Mouse (Mus musculus) neural tube, embryonic 12.5 days (tissue): Measurements from ENCODE around the gene Rnf220. TPM values are rescaled to one million over a fixed set of nuclear protein-coding genes. Genes with fewer than 3 reads are reported as not detected.
A peak's percentile ranks its signal among the peaks of the same experiment; 100 is the strongest.
"Not testable (repeated sequence)": the region's sequence is repeated elsewhere in the genome, so short reads cannot be mapped to it uniquely, and the experiment has no call there.

Experiments
- ATAC-seq: fragments of 200-750 bp; cut with Nextera tagmentation; 2 replicates; pipeline ENCODE4 v1.8.0; 2017; ENCODE audit warnings: low read depth, mild to moderate bottlenecking, moderate TSS enrichment, moderate library complexity; ENCODE audit not compliant: low FRiP score
- H3K27ac ChIP-seq: fragments of 300-500 bp; sonication (generic); 2 replicates; pipeline ENCODE4 v1.5.1; 2016
- H3K27me3 ChIP-seq: fragments of 300-500 bp; sonication (generic); replicated peaks from 2 replicates; pipeline ENCODE4 v1.6.1; 2016; ENCODE audit warnings: mild to moderate bottlenecking
- H3K36me3 ChIP-seq: fragments of 300-500 bp; sonication (generic); 2 replicates; pipeline ENCODE4 v1.6.1; 2016; ENCODE audit warnings: mild to moderate bottlenecking
- H3K4me1 ChIP-seq: fragments of 300-500 bp; sonication (generic); 2 replicates; pipeline ENCODE4 v1.6.1; 2016
- H3K4me2 ChIP-seq: fragments of 300-500 bp; sonication (generic); replicated peaks from 2 replicates; pipeline ENCODE4 v1.6.1; 2016; ENCODE audit warnings: mild to moderate bottlenecking
- H3K4me3 ChIP-seq: fragments of 300-500 bp; sonication (generic); 2 replicates; pipeline ENCODE4 v1.5.1; 2016
- H3K9ac ChIP-seq: fragments of 300-500 bp; sonication (generic); 2 replicates; pipeline ENCODE4 v1.6.1; 2016; ENCODE audit warnings: mild to moderate bottlenecking
- H3K9me3 ChIP-seq: fragments of 300-500 bp; sonication (generic); 2 replicates; pipeline ENCODE4 v1.6.1; 2016; ENCODE audit warnings: mild to moderate bottlenecking
- WGBS: fragments of 180-500 bp; shearing (Covaris S2); methylation state at CpG from one replicate; pipeline ENCODE4 v1.1.7; 2016; 5-methylcytosine and 5-hydroxymethylcytosine counted together
- polyA plus RNA-seq: library from polyadenylated mRNA; unstranded; fragments of >200 nt; fragmentation: Nextera tagmentation; extraction: Ambion mirVana; gene quantifications from 2 replicates; pipeline ENCODE4 v1.2.1, GENCODE M21; 2016

Gene Rnf220
- polyA plus RNA-seq, 1 experiment from 2014 or later, result 111 TPM

GRCm38 (mm10) chr4:117262987-117263386, 233.9 kb downstream of the Rnf220 start:
- WGBS, result 70% methylated on average over 8 of the region's 8 CpGs
- no peaks in the 10 kb centered on the region for H3K9me3 ChIP-seq
- no peak overlapping the region for H3K4me2 ChIP-seq
- no peak overlapping the region for H3K9ac ChIP-seq
- peaks cover 7% of the 10 kb centered on the region for H3K27me3 ChIP-seq
- H3K27ac ChIP-seq, result no peak overlapping the region
- no peak overlapping the region for H3K4me3 ChIP-seq
- H3K36me3 ChIP-seq, result no peaks in the 10 kb centered on the region
- ATAC-seq, result no peak
- H3K4me1 ChIP-seq, result peaks cover 4% of the 10 kb centered on the region; the same call in 1 of the 2 replicates

GRCm38 (mm10) chr4:117262101-117262913, 234.5 kb downstream of the Rnf220 start:
- Histone ChIP-seq H3K36me3 (no peaks in the 10 kb centered on the region), H3K9ac (no peak overlapping the region), H3K4me3 (no peak overlapping the region), H3K27me3 (peaks cover 3% of the 10 kb centered on the region; the same call in 1 of the 2 replicates), H3K27ac (no peak overlapping the region), H3K4me2 (no peak overlapping the region), H3K4me1 (peaks cover 4% of the 10 kb centered on the region; the same call in 1 of the 2 replicates), H3K9me3 (no peaks in the 10 kb centered on the region)
- no peak for ATAC-seq
- 47% methylated on average over 13 of the region's 13 CpGs for WGBS

GRCm38 (mm10) chr4:117261222-117261621, 235.6 kb downstream of the Rnf220 start:
- no peak overlapping the region for H3K4me3 ChIP-seq
- H3K4me1 ChIP-seq, result peaks cover 4% of the 10 kb centered on the region; the same call in 1 of the 2 replicates
- no peak for ATAC-seq
- H3K36me3 ChIP-seq, result no peaks in the 10 kb centered on the region
- no peak overlapping the region for H3K4me2 ChIP-seq
- no peak overlapping the region for H3K27ac ChIP-seq
- H3K9ac ChIP-seq, result no peak overlapping the region
- WGBS, result 83% methylated on average over 2 of the region's 2 CpGs
- no peaks in the 10 kb centered on the region for H3K27me3 ChIP-seq
- no peaks in the 10 kb centered on the region for H3K9me3 ChIP-seq

GRCm38 (mm10) chr4:117259909-117260308, 236.9 kb downstream of the Rnf220 start:
- H3K27ac ChIP-seq, H3K4me2 ChIP-seq, H3K36me3 ChIP-seq, ATAC-seq, H3K9me3 ChIP-seq, H3K9ac ChIP-seq, H3K27me3 ChIP-seq, H3K4me1 ChIP-seq, H3K4me3 ChIP-seq: not testable (repeated sequence)
- WGBS, result 75% methylated on average over 6 of the region's 6 CpGs

GRCm38 (mm10) chr4:117254672-117255071, 242.2 kb downstream of the Rnf220 start:
- Histone ChIP-seq H3K27me3 (no peaks in the 10 kb centered on the region; the same call in 1 of the 2 replicates), H3K9ac (no peak overlapping the region), H3K4me2 (no peak overlapping the region), H3K4me1 (peaks cover 12% of the 10 kb centered on the region), H3K4me3 (no peak overlapping the region), H3K27ac (no peak overlapping the region), H3K9me3 (no peaks in the 10 kb centered on the region), H3K36me3 (no peaks in the 10 kb centered on the region)
- no peak for ATAC-seq
- 35% methylated on average over 6 of the region's 6 CpGs for WGBS

GRCm38 (mm10) chr4:117254017-117254627, 242.7 kb downstream of the Rnf220 start:
- no peak for ATAC-seq
- no peak overlapping the region for H3K4me3 ChIP-seq
- H3K9ac ChIP-seq, result no peak overlapping the region
- no peak overlapping the region for H3K27ac ChIP-seq
- H3K27me3 ChIP-seq, result no peaks in the 10 kb centered on the region; the same call in 1 of the 2 replicates
- no peaks in the 10 kb centered on the region for H3K9me3 ChIP-seq
- H3K4me2 ChIP-seq, result no peak overlapping the region
- H3K36me3 ChIP-seq, result no peaks in the 10 kb centered on the region
- WGBS, result 61% methylated on average over 5 of the region's 5 CpGs
- peaks cover 12% of the 10 kb centered on the region for H3K4me1 ChIP-seq

GRCm38 (mm10) chr4:117253218-117254016, 243.4 kb downstream of the Rnf220 start:
- no peaks in the 10 kb centered on the region for H3K36me3 ChIP-seq
- H3K27ac ChIP-seq, result no peak overlapping the region
- no peak overlapping the region for H3K4me2 ChIP-seq
- no peak overlapping the region for H3K9ac ChIP-seq
- no peak for ATAC-seq
- no peaks in the 10 kb centered on the region; the same call in 1 of the 2 replicates for H3K27me3 ChIP-seq
- H3K4me1 ChIP-seq, result peaks cover 12% of the 10 kb centered on the region
- 59% methylated on average over 12 of the region's 12 CpGs for WGBS
- H3K9me3 ChIP-seq, result no peaks in the 10 kb centered on the region
- H3K4me3 ChIP-seq, result no peak overlapping the region

GRCm38 (mm10) chr4:117252755-117253154, 244.1 kb downstream of the Rnf220 start:
- Histone ChIP-seq H3K27ac (no peak overlapping the region), H3K9me3 (no peaks in the 10 kb centered on the region), H3K27me3 (no peaks in the 10 kb centered on the region; the same call in 1 of the 2 replicates), H3K36me3 (no peaks in the 10 kb centered on the region), H3K9ac (no peak overlapping the region), H3K4me3 (no peak overlapping the region), H3K4me1 (peaks cover 12% of the 10 kb centered on the region), H3K4me2 (peak overlapping the region; percentile 64)
- 87% methylated on average over 5 of the region's 5 CpGs for WGBS
- no peak for ATAC-seq

- peak overlapping the region; percentile 66 for H3K9ac ChIP-seq
- peak; percentile 38; the same call in 1 of the 2 replicates for ATAC-seq
- H3K4me2 ChIP-seq, result peak overlapping the region; percentile 64
- no peaks in the 10 kb centered on the region for H3K9me3 ChIP-seq
- peaks cover 12% of the 10 kb centered on the region for H3K4me1 ChIP-seq
- H3K27ac ChIP-seq, result no peak overlapping the region
- H3K27me3 ChIP-seq, result no peaks in the 10 kb centered on the region; the same call in 1 of the 2 replicates
- no peaks in the 10 kb centered on the region for H3K36me3 ChIP-seq
- 29% methylated on average over 5 of the region's 5 CpGs for WGBS
- peak overlapping the region; percentile 66 for H3K4me3 ChIP-seq
Observed at GRCm38 (mm10) chr4:117252351-117252750, 244.5 kb downstream of the Rnf220 start.

GRCm38 (mm10) chr4:117251801-117252316, 245.0 kb downstream of the Rnf220 start, which contains the start of the genes Tmem53 and Armh1:
Gene Tmem53 (plus strand): TSS chr4:117251951.
Gene Armh1 (minus strand): TSS chr4:117252125.
- H3K4me1 ChIP-seq, result peaks cover 12% of the 10 kb centered on the region
- no peaks in the 10 kb centered on the region for H3K9me3 ChIP-seq
- H3K4me2 ChIP-seq, result peak within 1 kb of the TSS; percentile 64
- no peaks in the 10 kb centered on the region; the same call in 1 of the 2 replicates for H3K27me3 ChIP-seq
- peak; percentile 98 for ATAC-seq
- peak within 1 kb of the TSS; percentile 66 for H3K9ac ChIP-seq
- H3K27ac ChIP-seq, result no peak within 1 kb of the TSS
- H3K4me3 ChIP-seq, result peak within 1 kb of the TSS; percentile 66
- no peaks in the 10 kb centered on the region for H3K36me3 ChIP-seq
- WGBS, result under 1% methylated on average over 42 of the region's 43 CpGs

GRCm38 (mm10) chr4:117250982-117251381, 245.9 kb downstream of the Rnf220 start:
- peak overlapping the region; percentile 64 for H3K4me2 ChIP-seq
- 69% methylated on average over 1 of the region's 1 CpGs for WGBS
- H3K9me3 ChIP-seq, result no peaks in the 10 kb centered on the region
- H3K36me3 ChIP-seq, result no peaks in the 10 kb centered on the region
- H3K27me3 ChIP-seq, result no peaks in the 10 kb centered on the region; the same call in 1 of the 2 replicates
- H3K27ac ChIP-seq, result no peak overlapping the region
- ATAC-seq, result no peak
- peaks cover 12% of the 10 kb centered on the region for H3K4me1 ChIP-seq
- no peak overlapping the region for H3K9ac ChIP-seq
- no peak overlapping the region for H3K4me3 ChIP-seq
